Mouse (Mus musculus): ENCODE results near the gene Phf8. TPM values are rescaled to one million over a fixed set of nuclear protein-coding genes. Genes with fewer than 3 reads are reported as not detected.
A peak's percentile ranks its signal among the peaks of the same experiment; 100 is the strongest.
"Not testable (repeated sequence)": the region's sequence is repeated elsewhere in the genome, so short reads cannot be mapped to it uniquely, and the experiment has no call there.

Phf8 gene
- 10 to 100 TPM; 24.2 to 31.4 (median 29.1) TPM for total RNA-seq (2022)

GRCm38 (mm10) chrX:151520458-151521322 is at the start of gene Phf8:
Phf8 (plus strand) TSS chrX:151520672.
- peak; percentile 78 to 95 for DNase-seq (ENCODE audit: low spot score in 2 of 2)

GRCm38 (mm10) chrX:151488128-151488527 is 32.3 kb upstream of the Phf8 start:
- no peak for DNase-seq (ENCODE audit: low spot score in 2 of 2)

DNA sequence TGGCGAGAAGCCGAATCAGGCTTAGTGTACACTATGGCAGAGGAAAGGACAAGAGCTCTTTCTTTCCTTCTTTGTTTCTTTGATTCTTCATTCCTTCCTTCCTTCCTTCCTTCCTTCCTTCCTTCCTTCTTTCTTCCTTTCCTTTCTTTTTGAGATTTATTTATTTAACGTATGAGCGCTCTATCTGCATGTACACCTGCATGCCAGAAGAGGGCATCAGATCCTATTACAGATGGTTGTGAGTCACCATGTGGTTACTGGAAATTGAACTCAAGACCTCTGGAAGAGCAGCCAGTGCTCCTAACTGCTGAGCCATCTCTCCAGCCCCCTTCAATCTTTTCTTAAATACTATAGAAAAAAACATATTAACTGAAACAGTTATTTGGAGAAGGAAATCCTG is 27.2 kb upstream of the Phf8 start:
- not testable (repeated sequence) for DNase-seq (ENCODE audit: low spot score in 2 of 2)

DNA sequence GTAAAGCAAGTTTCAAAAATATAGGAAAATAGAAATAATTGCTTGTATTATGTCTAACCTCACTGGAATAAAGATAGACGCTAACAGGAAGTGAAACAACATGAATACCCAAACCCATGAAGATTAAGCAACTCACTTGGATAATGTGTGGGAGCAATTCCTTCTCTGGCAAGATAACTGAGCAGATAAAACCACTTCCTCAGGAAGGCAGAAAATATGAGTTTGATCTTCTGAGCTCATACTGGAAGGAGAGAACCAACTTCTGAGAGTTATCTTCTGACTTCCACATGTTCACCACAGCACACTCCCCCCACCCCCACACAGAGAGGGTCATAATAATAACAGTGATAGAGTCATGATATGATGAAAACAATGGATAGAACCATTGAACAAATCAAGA is 23.9 kb upstream of the Phf8 start:
- DNase-seq (ENCODE audit: low spot score in 2 of 2): no peak

GRCm38 (mm10) chrX:151508536-151508935 is 11.9 kb upstream of the Phf8 start:
- DNase-seq (ENCODE audit: low spot score in 2 of 2): no peak

DNA sequence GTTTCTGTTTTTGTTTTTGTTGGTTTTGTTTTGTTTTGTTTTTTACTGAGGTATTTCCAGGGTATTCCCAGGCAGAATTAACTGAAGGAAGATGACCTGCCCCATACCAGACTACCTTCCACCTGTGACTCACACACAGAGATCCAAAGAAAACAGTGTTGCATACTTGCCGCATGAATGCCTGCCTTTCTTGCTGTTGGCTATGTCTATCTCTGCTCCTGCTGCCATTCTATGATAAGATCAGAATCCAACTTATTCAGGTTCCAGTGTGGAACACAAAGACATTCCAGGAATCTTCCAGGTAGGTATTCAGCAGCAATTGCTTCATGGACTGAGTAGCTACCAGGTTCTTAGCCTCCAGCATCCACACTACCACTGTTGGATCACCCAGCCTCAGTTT is 10.6 kb upstream of the Phf8 start:
- no peak for DNase-seq (ENCODE audit: low spot score in 2 of 2)

- DNase-seq (ENCODE audit: low spot score in 2 of 2): no peak
Measured at GRCm38 (mm10) chrX:151513066-151513465, 7.4 kb upstream of the Phf8 start.

DNA sequence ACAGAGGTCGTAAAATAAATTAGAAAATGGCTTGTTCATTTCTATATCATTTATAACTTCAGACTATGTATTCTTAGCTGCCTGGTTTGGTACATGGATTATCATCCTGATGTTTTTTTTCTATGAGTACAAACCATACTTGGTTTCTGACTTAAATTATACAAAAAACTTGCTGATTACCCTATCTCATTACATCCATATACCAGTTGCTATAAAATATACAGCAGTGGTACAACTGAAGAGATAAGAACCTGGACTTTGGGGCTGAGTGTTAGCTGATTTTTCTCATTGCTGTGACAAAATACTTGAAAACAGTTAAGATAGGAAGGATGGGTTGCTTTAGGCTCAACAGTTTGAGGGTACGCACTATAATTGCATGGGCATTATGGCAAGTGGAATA is 6.8 kb upstream of the Phf8 start:
- no peak for DNase-seq (ENCODE audit: low spot score in 2 of 2)

DNA sequence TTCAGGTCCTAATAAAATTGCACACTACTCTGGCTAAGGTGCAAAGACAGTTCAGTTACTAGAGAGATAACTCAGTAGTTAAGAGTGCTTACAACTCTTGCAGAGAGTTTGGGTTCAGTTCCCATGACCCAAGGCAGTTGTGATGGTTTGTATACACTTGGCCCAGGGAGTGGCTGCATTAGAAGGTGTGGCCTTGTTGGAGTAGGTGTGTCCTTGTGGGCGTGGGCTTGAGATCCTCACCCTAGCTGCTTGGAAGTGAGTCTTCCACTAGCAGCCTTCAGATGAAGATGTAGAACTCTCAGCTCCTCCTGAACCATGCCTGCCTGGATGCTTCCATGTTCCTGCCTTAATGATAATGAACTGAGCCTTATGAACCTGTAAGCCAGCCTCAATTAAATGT is 2.3 kb upstream of the Phf8 start:
- no peak for DNase-seq (ENCODE audit: low spot score in 2 of 2)

GRCm38 (mm10) chrX:151520127-151520457 is 380 bp upstream of the Phf8 start:
- no peak for DNase-seq (ENCODE audit: low spot score in 2 of 2)

- DNase-seq (ENCODE audit: low spot score in 2 of 2): no peak
Measured at GRCm38 (mm10) chrX:151521786-151522522, 1.5 kb downstream of the Phf8 start.

DNA sequence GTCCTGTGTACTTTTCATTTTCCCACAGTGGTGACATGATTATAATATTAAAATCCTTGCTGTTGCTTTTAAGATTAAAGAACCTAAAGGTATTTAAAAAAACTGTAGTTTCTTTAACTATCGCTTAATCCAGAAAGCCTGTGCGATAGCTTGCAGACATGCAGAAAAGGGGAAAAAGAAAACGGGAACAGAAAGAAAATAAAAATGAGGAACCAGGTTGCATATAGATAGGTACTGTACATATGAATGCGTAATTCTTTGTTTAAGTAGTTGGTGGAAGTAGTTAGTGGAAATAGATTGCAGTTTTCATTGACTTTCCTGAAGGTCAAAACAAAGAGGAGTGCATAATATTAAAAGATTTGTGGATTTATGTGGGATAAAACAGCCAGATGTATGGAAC is 32.9 kb downstream of the Phf8 start:
- DNase-seq (ENCODE audit: low spot score in 2 of 2): no peak

GRCm38 (mm10) chrX:151575166-151575565 is 54.7 kb downstream of the Phf8 start:
- DNase-seq (ENCODE audit: low spot score in 2 of 2): no peak

- DNase-seq (ENCODE audit: low spot score in 2 of 2): no peak
Measured at GRCm38 (mm10) chrX:151643386-151643785, 122.9 kb downstream of the Phf8 start.

DNA sequence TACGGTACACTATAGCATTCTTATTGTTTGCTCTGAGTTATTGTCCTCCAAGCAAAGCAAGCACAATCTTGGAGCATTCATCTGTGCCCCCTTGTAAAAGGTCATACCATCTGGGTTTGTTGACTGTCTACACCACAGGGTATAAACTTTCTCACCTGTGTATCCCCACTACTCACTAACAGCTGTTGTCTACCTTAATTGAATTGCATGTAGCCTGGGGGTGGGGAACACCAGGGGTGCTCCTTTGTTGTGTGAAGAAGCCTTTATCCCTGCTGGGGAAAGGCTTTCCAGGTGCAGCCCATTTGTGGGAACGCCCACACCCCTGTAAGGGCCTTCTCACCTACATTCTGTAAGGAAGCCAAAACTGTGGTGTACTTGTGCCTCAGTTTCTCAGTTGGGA is 133.3 kb downstream of the Phf8 start:
- no peak for DNase-seq (ENCODE audit: low spot score in 2 of 2)

GRCm38 (mm10) chrX:151674492-151675171 is 154.2 kb downstream of the Phf8 start:
- no peak for DNase-seq (ENCODE audit: low spot score in 2 of 2)

Other genes starting within 250 kb of the Phf8 start
- 10 to 100 TPM; 41.7 to 47.9 (median 44.2) TPM for gene Fam120c, start 176.5 kb upstream of the Phf8 start, total RNA-seq (2022)